Mouse (Mus musculus) retina, postnatal 1 day (tissue): ENCODE measurements at regions not wholly inside any gene's neighbourhood (a gene's known extent, or its start where the extent isn't known, plus 50 kb on each side); places are given as distances from the start of the nearest gene placed in this dataset.

Experiments
- DNase-seq: peaks from one replicate; pipeline ENCODE4 v3.0.0-alpha.2; 2012

DNA sequence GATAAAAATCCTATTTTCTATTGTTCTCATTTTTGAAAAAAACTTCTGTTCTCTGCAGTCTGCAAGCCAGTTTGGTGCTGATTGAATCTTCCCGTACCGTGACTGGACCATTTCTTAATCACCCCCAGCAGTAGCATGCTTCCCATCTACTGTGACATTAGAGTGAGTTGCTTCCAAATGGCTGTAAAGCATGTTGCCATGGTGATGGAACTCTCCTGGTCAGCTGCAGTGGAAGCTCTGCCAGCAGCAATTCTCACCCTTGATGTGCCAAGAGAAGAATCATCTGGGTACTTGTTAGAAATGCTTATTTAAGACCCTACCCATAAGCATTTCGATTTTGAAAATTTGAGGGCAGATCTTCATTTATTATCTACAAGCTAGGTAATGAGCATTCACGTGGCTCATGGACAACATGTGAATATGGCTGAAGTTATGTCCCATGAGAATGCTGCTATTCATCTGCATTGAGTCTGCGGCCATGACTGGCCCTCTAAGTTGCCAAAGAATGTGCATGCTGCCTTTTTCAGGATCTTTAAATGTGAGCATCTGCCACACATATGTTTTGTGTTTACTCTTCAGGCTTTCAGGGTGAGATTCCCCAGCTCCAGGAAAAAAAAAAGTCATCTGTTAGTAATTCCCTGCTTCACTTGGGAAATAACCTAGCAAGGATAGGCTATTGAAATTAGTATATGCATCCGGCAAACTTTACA, 62.8 kb downstream of the H2al1n start:
- DNase-seq, result peak; percentile 1

DNA sequence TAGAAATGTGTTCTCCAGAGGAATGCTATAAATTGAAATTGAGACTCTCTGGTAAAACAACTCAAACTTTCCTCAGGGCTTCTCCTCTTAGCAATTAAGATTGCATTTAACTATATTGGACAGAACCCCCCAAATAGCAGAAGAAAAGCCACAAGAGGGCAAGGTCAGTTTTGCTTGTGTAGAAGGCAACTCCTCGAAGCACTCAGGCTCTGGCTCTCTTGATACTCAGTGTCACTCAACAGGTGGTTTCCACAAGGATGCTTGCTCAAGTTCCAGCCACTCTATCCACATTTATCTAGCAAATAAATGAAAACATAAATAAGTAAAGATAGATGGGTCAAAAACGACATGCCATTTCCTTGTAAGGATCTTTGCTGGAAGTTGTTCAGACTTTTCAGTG, 68.4 kb downstream of the H2al1n start:
- no peak for DNase-seq

DNA sequence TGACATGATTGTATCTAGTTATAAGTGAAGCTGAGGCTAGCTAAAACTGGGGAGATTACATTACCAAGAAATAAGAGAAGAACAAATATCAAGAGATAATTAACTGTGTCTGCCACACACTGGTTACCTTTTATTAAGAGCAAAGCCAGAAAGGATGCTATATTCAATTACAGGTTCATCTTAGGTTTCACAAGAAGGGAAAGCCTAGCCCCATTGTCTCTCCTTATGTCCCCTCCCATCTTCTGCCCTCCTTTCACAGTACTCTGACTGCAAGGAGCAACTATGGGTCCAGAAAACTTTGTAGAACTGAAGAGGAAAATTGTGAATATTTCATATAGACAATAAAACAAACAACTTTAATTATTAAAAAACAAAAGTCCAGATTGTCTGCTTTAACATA, 68.8 kb downstream of the H2al1n start:
- no peak for DNase-seq

DNA sequence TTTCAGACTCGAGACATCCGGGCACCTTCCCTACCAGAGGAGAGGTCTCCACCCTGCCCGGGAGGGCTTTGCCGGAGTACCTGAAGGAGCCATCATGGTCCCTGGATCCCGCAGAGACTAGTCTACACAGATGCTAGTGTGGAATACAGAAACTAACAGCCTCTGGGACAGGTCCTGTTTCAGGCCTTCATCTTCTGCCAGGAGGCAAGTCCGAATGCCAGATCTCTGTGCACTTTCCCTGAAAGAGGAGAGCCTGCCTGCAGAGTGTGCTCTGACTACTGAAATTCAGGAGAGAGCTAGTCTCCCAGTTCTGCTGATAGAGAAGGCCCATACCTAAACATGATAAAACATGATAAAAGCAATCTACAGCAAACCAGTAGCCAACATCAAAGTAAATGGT, 83.9 kb downstream of the H2al1n start:
- DNase-seq, result no peak

DNA sequence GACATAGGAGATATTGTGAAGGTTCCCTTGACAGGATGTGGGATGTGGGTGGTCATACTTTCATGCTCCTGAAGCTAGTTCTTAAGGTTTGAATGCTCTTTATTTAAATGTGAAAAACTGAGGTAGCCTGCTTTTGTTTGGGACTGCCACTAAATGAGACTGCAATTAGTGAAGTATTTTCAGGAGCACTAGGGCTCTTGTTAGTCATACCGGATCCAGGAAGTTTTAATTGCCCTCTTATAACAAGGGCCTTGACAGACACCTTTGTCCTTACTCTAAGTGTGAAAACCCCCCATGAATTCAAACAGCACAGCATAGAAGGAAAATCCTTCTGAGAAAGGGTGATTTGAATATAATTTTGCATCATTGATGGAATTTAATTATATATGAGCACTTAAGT, 91.2 kb downstream of the H2al1n start:
- DNase-seq, result no peak

DNA sequence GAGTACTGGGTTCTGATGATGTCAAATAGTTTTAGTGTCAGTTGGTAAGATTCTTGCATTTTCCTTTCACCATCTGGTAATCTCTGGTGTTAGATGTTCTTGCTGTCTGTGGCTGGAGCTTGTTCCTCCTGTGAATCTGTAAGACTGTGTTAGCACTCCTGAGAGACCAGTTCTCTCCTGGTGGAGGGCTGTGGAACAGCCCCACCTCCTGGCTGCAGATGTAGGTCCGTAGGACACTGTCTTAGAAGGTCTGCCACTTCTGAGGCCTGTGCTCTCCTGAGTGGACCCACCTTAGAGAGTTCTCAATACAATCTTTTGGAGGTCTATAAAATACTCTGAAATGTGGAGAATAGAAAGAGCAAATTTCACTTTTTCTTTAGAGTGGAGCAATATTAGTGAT, 101.8 kb downstream of the H2al1n start:
- DNase-seq, result no peak

DNA sequence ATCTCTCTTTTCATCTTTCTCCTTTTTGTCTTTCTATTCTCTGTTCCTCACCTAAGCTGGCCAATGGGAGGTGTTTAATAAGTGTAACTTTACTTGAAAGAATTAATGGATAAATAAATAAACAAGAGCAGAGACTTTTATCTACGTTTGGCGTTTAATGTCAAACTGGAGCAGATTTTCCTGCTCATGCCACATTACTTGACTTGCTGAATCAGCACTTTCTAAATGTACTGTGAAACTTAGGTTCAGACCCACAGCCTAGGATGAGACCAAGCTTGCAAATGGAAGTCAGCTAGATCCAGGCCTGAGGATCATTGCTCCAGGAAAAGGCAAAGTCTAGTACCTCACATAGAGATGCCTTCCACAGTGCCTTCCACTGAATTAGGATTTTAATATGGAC, 141.5 kb downstream of the H2al1n start:
- no peak for DNase-seq

DNA sequence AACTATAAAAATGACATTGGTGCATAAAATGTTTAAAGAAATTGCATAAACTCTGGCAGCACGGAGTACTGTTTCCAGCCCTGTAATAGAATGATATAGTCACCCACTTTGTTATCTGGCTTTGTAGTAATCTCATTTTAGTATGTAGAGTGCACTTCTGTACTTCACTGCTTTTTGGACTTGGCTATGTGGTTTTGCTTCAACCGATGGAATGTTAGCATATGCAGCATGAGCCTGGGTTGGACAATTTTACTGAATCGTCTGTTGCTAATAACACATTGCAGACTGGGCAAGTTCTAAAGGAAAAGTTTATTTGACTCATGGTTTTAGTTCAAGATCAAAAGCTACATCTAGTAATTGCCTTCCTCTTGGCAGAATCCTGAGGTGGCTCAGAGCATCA, 142.4 kb downstream of the H2al1n start:
- DNase-seq, result no peak

DNA sequence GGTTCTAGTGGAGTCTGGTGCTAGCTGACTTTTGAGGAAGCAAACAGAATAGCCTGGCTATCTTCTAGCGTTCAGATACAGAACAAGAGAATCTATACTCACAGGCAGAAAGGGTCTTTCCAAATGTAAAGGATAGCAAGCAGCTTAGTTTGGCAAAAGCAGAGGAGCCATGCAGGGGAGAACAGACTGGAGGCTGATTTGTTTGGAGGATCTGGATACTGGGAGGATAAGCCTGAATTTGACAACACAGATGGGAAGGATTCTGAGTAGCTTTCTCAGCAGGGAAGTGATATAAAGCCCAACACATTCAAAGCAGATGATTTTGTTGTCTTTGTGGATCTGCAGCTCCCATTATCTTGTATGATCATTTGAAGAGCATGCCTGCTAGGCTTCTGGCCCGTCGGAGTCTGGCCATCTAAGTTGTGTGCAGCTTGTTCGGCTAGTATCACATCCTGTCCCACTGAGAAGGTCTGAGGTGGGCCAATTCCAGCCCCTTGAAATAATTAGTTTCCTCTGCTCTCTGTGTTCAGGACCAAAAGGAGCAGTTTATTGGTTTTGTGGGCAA, 145.6 kb downstream of the H2al1n start:
- DNase-seq, result no peak
